Mouse (Mus musculus) myocyte (in vitro differentiated cells): Measurements from ENCODE around the gene Gnl2.

Source experiments
- POLR2A ChIP-seq: IDR thresholded peaks from one replicate; pipeline ENCODE4 v1.6.1; 2011; ENCODE audit warnings: low read depth, mild to moderate bottlenecking, control low read depth, moderate library complexity; ENCODE audit not compliant: insufficient read length
- POLR2AphosphoS2 ChIP-seq: IDR thresholded peaks from one replicate; pipeline ENCODE4 v1.6.1; 2011; ENCODE audit warnings: low read depth, control low read depth; ENCODE audit not compliant: insufficient read length
- TCF12 ChIP-seq: IDR thresholded peaks from one replicate; pipeline ENCODE4 v1.6.1; 2011; ENCODE audit warnings: mild to moderate bottlenecking, control low read depth; ENCODE audit not compliant: poor library complexity, insufficient read depth, severe bottlenecking
- TCF3 ChIP-seq: IDR thresholded peaks from one replicate; pipeline ENCODE4 v1.6.1; 2011; ENCODE audit warnings: low read depth, control low read depth; ENCODE audit not compliant: insufficient read length

DNA sequence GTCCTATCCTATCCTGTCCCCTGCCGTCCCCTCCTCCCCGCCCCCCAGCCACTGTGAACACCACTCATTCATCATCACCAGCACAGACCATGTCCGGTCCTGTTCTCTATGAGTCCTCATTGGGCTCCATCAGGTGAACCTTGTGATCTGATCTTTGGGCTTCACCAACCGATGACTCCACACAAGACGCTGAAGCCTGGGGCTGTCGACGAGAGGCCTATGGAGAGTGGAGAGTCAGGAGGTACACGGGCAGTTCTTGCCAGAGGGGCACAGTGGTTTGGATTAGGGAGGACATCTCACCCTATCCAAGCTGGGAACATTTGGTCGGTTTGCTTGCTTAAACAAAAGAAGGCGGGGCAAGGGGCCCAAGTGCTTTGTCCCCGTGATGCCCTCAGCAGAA, 46.2 kb upstream of the Gnl2 start:
- TF ChIP-seq POLR2A (no peak), POLR2AphosphoS2 (no peak), TCF12 (no peak), TCF3 (no peak)
